Mouse (Mus musculus): ENCODE measurements around the gene Rgs3.

Gene Rgs3

GRCm38 (mm10) chr4:62723795-62724194 lies 164.1 kb downstream of the Rgs3 start:
- DNase-seq (ENCODE audit: low spot score), result no peak

GRCm38 (mm10) chr4:62726282-62726937 lies 166.8 kb downstream of the Rgs3 start:
- DNase-seq (ENCODE audit: low spot score), result no peak

- no peak for DNase-seq (ENCODE audit: low spot score)
These were observed 168.1 kb downstream of the Rgs3 start for GRCm38 (mm10) chr4:62727541-62728303.

GRCm38 (mm10) chr4:62728471-62728870 lies 168.8 kb downstream of the Rgs3 start:
- no peak for DNase-seq (ENCODE audit: low spot score)

GRCm38 (mm10) chr4:62729191-62729590 lies 169.5 kb downstream of the Rgs3 start:
- DNase-seq (ENCODE audit: low spot score), result no peak

GRCm38 (mm10) chr4:62729941-62730340 lies 170.3 kb downstream of the Rgs3 start:
- DNase-seq (ENCODE audit: low spot score), result no peak

- DNase-seq (ENCODE audit: low spot score), result no peak
These were observed 171.2 kb downstream of the Rgs3 start for GRCm38 (mm10) chr4:62730861-62731260.

- DNase-seq (ENCODE audit: low spot score), result no peak
These were observed 171.9 kb downstream of the Rgs3 start for GRCm38 (mm10) chr4:62731531-62732063.

GRCm38 (mm10) chr4:62732096-62732495 lies 172.4 kb downstream of the Rgs3 start:
- DNase-seq (ENCODE audit: low spot score), result no peak

GRCm38 (mm10) chr4:62732840-62733239 lies 173.2 kb downstream of the Rgs3 start:
- DNase-seq (ENCODE audit: low spot score), result no peak

- no peak for DNase-seq (ENCODE audit: low spot score)
These were observed 174.3 kb downstream of the Rgs3 start for GRCm38 (mm10) chr4:62733938-62734337.

- no peak for DNase-seq (ENCODE audit: low spot score)
These were observed 175.6 kb downstream of the Rgs3 start for GRCm38 (mm10) chr4:62735291-62735690.

GRCm38 (mm10) chr4:62735878-62736277 lies 176.2 kb downstream of the Rgs3 start:
- no peak for DNase-seq (ENCODE audit: low spot score)

GRCm38 (mm10) chr4:62736421-62736820 lies 176.8 kb downstream of the Rgs3 start:
- peak; percentile 58 for DNase-seq (ENCODE audit: low spot score)

- DNase-seq (ENCODE audit: low spot score), result no peak
These were observed 177.3 kb downstream of the Rgs3 start for GRCm38 (mm10) chr4:62736904-62737303.

- DNase-seq (ENCODE audit: low spot score), result no peak
These were observed 178.5 kb downstream of the Rgs3 start for GRCm38 (mm10) chr4:62737983-62738695.

GRCm38 (mm10) chr4:62738996-62739395 lies 179.3 kb downstream of the Rgs3 start:
- no peak for DNase-seq (ENCODE audit: low spot score)

- DNase-seq (ENCODE audit: low spot score), result no peak
These were observed 179.9 kb downstream of the Rgs3 start for GRCm38 (mm10) chr4:62739591-62739990.

- DNase-seq (ENCODE audit: low spot score), result no peak
These were observed 180.8 kb downstream of the Rgs3 start for GRCm38 (mm10) chr4:62740282-62741054.

- DNase-seq (ENCODE audit: low spot score), result no peak
These were observed 181.4 kb downstream of the Rgs3 start for GRCm38 (mm10) chr4:62741055-62741453.

GRCm38 (mm10) chr4:62741601-62742000 lies 182.0 kb downstream of the Rgs3 start:
- no peak for DNase-seq (ENCODE audit: low spot score)
